Mouse (Mus musculus) left cerebral cortex, adult 9 months (tissue): ENCODE measurements around the gene Gm45021.

ENCODE experiments used
- DNase-seq, 2 experiments: peaks; one replicate each; pipeline ENCODE4 v3.0.0; 2022; ENCODE audit warnings: low spot score in 2 of 2

Gm45021 gene

DNA sequence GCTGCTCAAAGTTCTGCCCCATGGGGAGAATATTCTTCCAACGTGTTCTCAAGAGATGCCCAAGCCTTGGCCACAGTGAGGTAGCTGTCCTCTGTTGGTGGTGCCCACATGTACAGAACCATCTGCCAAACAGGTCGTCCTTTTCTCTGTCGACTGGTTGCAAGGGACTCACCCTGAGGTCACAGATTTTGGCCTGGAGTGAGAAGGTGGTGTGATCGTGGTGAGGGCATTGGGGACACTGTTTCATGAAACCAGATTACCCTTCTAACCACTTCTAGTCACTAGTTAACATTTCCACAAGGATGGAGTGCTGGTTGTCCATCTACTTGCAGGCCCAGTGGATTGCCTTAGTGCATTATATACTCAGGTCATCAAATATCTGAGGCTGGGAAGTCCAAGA lies 59.4 kb downstream of the Gm45021 start:
- no peak for DNase-seq

- DNase-seq: no peak
Observed at GRCm38 (mm10) chr6:48650041-48650440, 60.6 kb downstream of the Gm45021 start.

DNA sequence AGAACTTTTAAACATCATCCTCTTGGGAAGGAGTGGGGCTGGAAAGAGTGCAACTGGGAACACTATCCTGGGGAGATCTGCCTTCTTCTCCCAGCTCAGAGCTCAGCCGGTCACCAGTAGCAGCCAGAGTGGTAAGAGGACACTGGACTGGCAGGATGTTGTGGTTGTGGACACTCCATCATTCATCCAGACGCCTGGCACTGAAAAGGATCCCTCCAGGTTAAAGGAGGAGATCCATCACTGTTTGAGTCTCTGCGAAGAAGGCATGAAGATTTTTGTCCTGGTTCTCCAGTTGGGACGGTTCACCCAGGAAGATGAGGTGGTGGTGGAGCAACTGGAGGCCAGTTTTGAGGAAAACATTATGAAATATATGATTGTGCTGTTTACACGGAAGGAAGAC lies 69.3 kb downstream of the Gm45021 start:
- no peak for DNase-seq
